Mouse (Mus musculus) forebrain, embryonic 12.5 days (tissue): ENCODE data around the gene Cnr2. TPM values are rescaled to one million over a fixed set of nuclear protein-coding genes. Genes with fewer than 3 reads are reported as not detected.
"Not testable (repeated sequence)": the region's sequence is repeated elsewhere in the genome, so short reads cannot be mapped to it uniquely, and the experiment has no call there.

Source experiments
- ATAC-seq: fragments of 200-750 bp; cut with Nextera tagmentation; 2 replicates; pipeline ENCODE4 v1.8.0; 2017; ENCODE audit warnings: moderate TSS enrichment; ENCODE audit not compliant: low FRiP score
- H3K27ac ChIP-seq: fragments of 300-500 bp; sonication (generic); 2 replicates; pipeline ENCODE4 v1.5.1; 2016; ENCODE audit warnings: mild to moderate bottlenecking
- H3K27me3 ChIP-seq: fragments of 300-500 bp; sonication (generic); 2 replicates; pipeline ENCODE4 v1.6.1; 2016; ENCODE audit warnings: mild to moderate bottlenecking
- H3K36me3 ChIP-seq: fragments of 300-500 bp; sonication (generic); replicated peaks from 2 replicates; pipeline ENCODE4 v1.6.1; 2016; ENCODE audit warnings: mild to moderate bottlenecking
- H3K4me1 ChIP-seq: fragments of 300-500 bp; sonication (generic); 2 replicates; pipeline ENCODE4 v1.6.1; 2016
- H3K4me2 ChIP-seq: fragments of 300-500 bp; sonication (generic); 2 replicates; pipeline ENCODE4 v1.6.1; 2016; ENCODE audit warnings: mild to moderate bottlenecking, moderate library complexity
- H3K4me3 ChIP-seq: fragments of 300-500 bp; sonication (generic); replicated peaks from 2 replicates; pipeline ENCODE4 v1.5.1; 2016; ENCODE audit warnings: mild to moderate bottlenecking
- H3K9ac ChIP-seq: fragments of 300-500 bp; sonication (generic); 2 replicates; pipeline ENCODE4 v1.6.1; 2016; ENCODE audit warnings: mild to moderate bottlenecking
- H3K9me3 ChIP-seq: fragments of 300-500 bp; sonication (generic); 2 replicates; pipeline ENCODE4 v1.6.1; 2016
- WGBS: fragments of 180-500 bp; shearing (Covaris S2); methylation state at CpG from one replicate; pipeline ENCODE4 v1.1.7; 2016; 5-methylcytosine and 5-hydroxymethylcytosine counted together
- polyA plus RNA-seq: library from polyadenylated mRNA; unstranded; fragments of >200 nt; fragmentation: Nextera tagmentation; extraction: Ambion mirVana; gene quantifications from 2 replicates; pipeline ENCODE4 v1.2.1, GENCODE M21; 2016

Cnr2 gene
- polyA plus RNA-seq, 1 experiment from 2014 or later = 0.32 TPM

- Histone ChIP-seq H3K4me3 (no peak overlapping the region), H3K9ac (no peak overlapping the region), H3K9me3 (no peaks in the 10 kb centered on the region), H3K36me3 (peaks cover 33% of the 10 kb centered on the region), H3K4me1 (no peaks in the 10 kb centered on the region), H3K4me2 (no peak overlapping the region), H3K27ac (no peak overlapping the region), H3K27me3 (no peaks in the 10 kb centered on the region)
- WGBS = 86% methylated on average over 5 of the region's 5 CpGs
- ATAC-seq = no peak
Observed at GRCm38 (mm10) chr4:135929405-135929804, 34.2 kb downstream of the Cnr2 start.

GRCm38 (mm10) chr4:135929828-135930227, 34.6 kb downstream of the Cnr2 start:
- ATAC-seq = no peak
- 94% methylated on average over 9 of the region's 9 CpGs for WGBS
- Histone ChIP-seq H3K9ac (no peak overlapping the region), H3K36me3 (peaks cover 31% of the 10 kb centered on the region), H3K27me3 (no peaks in the 10 kb centered on the region), H3K4me3 (no peak overlapping the region), H3K27ac (no peak overlapping the region), H3K9me3 (no peaks in the 10 kb centered on the region), H3K4me1 (no peaks in the 10 kb centered on the region), H3K4me2 (no peak overlapping the region)

GRCm38 (mm10) chr4:135930239-135930638, 35.0 kb downstream of the Cnr2 start:
- Histone ChIP-seq H3K9me3 (no peaks in the 10 kb centered on the region), H3K4me3 (no peak overlapping the region), H3K36me3 (peaks cover 31% of the 10 kb centered on the region), H3K4me2 (no peak overlapping the region), H3K27me3 (no peaks in the 10 kb centered on the region), H3K4me1 (peaks cover 4% of the 10 kb centered on the region), H3K9ac (no peak overlapping the region), H3K27ac (no peak overlapping the region)
- WGBS = 93% methylated on average over 8 of the region's 8 CpGs
- no peak for ATAC-seq

- no peak overlapping the region for H3K27ac ChIP-seq
- H3K27me3 ChIP-seq = no peaks in the 10 kb centered on the region
- H3K36me3 ChIP-seq = peaks cover 34% of the 10 kb centered on the region
- no peaks in the 10 kb centered on the region for H3K9me3 ChIP-seq
- H3K4me1 ChIP-seq = peaks cover 7% of the 10 kb centered on the region
- H3K4me2 ChIP-seq = no peak overlapping the region
- no peak overlapping the region for H3K4me3 ChIP-seq
- no peak for ATAC-seq
- WGBS = 68% methylated on average over 5 of the region's 5 CpGs
- H3K9ac ChIP-seq = no peak overlapping the region
Observed at GRCm38 (mm10) chr4:135931832-135932231, 36.6 kb downstream of the Cnr2 start.

- Histone ChIP-seq H3K27ac (no peak overlapping the region), H3K9ac (no peak overlapping the region; the same call in 1 of the 2 replicates), H3K4me1 (peaks cover 7% of the 10 kb centered on the region), H3K4me3 (no peak overlapping the region), H3K9me3 (no peaks in the 10 kb centered on the region), H3K36me3 (peaks cover 50% of the 10 kb centered on the region), H3K27me3 (no peaks in the 10 kb centered on the region), H3K4me2 (no peak overlapping the region)
- no peak for ATAC-seq
- 46% methylated on average over 12 of the region's 12 CpGs for WGBS
Observed at GRCm38 (mm10) chr4:135934708-135935500, 39.7 kb downstream of the Cnr2 start.

GRCm38 (mm10) chr4:135935502-135935901, 40.3 kb downstream of the Cnr2 start:
- WGBS = 67% methylated on average over 5 of the region's 5 CpGs
- Histone ChIP-seq H3K9ac (no peak overlapping the region; the same call in 1 of the 2 replicates), H3K4me2 (no peak overlapping the region), H3K4me1 (peaks cover 7% of the 10 kb centered on the region), H3K36me3 (peaks cover 50% of the 10 kb centered on the region), H3K27ac (no peak overlapping the region), H3K9me3 (no peaks in the 10 kb centered on the region), H3K27me3 (no peaks in the 10 kb centered on the region), H3K4me3 (no peak overlapping the region)
- no peak for ATAC-seq

GRCm38 (mm10) chr4:135938858-135939257, 43.7 kb downstream of the Cnr2 start:
- H3K27me3 ChIP-seq = no peaks in the 10 kb centered on the region
- peaks cover 7% of the 10 kb centered on the region for H3K4me1 ChIP-seq
- H3K9ac ChIP-seq = no peak overlapping the region
- no peak for ATAC-seq
- peaks cover 33% of the 10 kb centered on the region for H3K36me3 ChIP-seq
- H3K27ac ChIP-seq = no peak overlapping the region
- H3K4me3 ChIP-seq = no peak overlapping the region
- no peak overlapping the region for H3K4me2 ChIP-seq
- WGBS = 82% methylated on average over 7 of the region's 7 CpGs
- H3K9me3 ChIP-seq = no peaks in the 10 kb centered on the region

GRCm38 (mm10) chr4:135941026-135941425, 45.8 kb downstream of the Cnr2 start:
- not testable (repeated sequence) for H3K9me3 ChIP-seq, H3K4me2 ChIP-seq, H3K27me3 ChIP-seq, H3K4me3 ChIP-seq, H3K9ac ChIP-seq, H3K4me1 ChIP-seq, H3K27ac ChIP-seq, ATAC-seq
- 81% methylated on average over 8 of the region's 8 CpGs for WGBS
- H3K36me3 ChIP-seq = peaks cover 21% of the 10 kb centered on the region

- Histone ChIP-seq H3K4me1 (peaks cover 8% of the 10 kb centered on the region; the same call in 1 of the 2 replicates), H3K9ac (no peak overlapping the region), H3K36me3 (peaks cover 21% of the 10 kb centered on the region), H3K4me2 (no peak overlapping the region), H3K27me3 (no peaks in the 10 kb centered on the region), H3K4me3 (no peak overlapping the region), H3K9me3 (no peaks in the 10 kb centered on the region), H3K27ac (no peak overlapping the region)
- ATAC-seq = no peak
- WGBS = 89% methylated on average over 6 of the region's 6 CpGs
Observed at GRCm38 (mm10) chr4:135942193-135942592, 47.0 kb downstream of the Cnr2 start.

- Histone ChIP-seq H3K27me3 (no peaks in the 10 kb centered on the region), H3K4me1 (peaks cover 8% of the 10 kb centered on the region; the same call in 1 of the 2 replicates), H3K36me3 (peaks cover 16% of the 10 kb centered on the region), H3K9ac (no peak overlapping the region), H3K27ac (no peak overlapping the region), H3K4me2 (no peak overlapping the region), H3K9me3 (no peaks in the 10 kb centered on the region), H3K4me3 (no peak overlapping the region)
- WGBS = 63% methylated on average over 4 of the region's 4 CpGs
- ATAC-seq = no peak
Observed at GRCm38 (mm10) chr4:135943389-135943788, 48.2 kb downstream of the Cnr2 start.

- Histone ChIP-seq H3K4me2 (peak overlapping the region; percentile 89), H3K36me3 (peaks cover 5% of the 10 kb centered on the region; the same call in 1 of the 2 replicates), H3K9ac (peak overlapping the region; percentile 72), H3K27me3 (no peaks in the 10 kb centered on the region), H3K4me1 (peaks cover 8% of the 10 kb centered on the region; the same call in 1 of the 2 replicates), H3K9me3 (no peaks in the 10 kb centered on the region), H3K27ac (peak overlapping the region; percentile 21; the same call in 1 of the 2 replicates), H3K4me3 (peak overlapping the region; percentile 77)
- WGBS = 78% methylated on average over 10 of the region's 10 CpGs
- ATAC-seq = peak; percentile 16; the same call in 1 of the 2 replicates
Observed at GRCm38 (mm10) chr4:135945706-135946105, 50.5 kb downstream of the Cnr2 start.

GRCm38 (mm10) chr4:135946278-135946658, 51.1 kb downstream of the Cnr2 start, which contains the start of gene Hmgcl:
Hmgcl (plus strand) TSS chr4:135946448.
- Histone ChIP-seq H3K27ac (peak within 1 kb of the TSS; percentile 27), H3K9ac (peak within 1 kb of the TSS; percentile 72), H3K4me3 (peak within 1 kb of the TSS; percentile 77), H3K27me3 (no peaks in the 10 kb centered on the region), H3K4me2 (peak within 1 kb of the TSS; percentile 89), H3K36me3 (peaks cover 3% of the 10 kb centered on the region), H3K9me3 (no peaks in the 10 kb centered on the region), H3K4me1 (peaks cover 8% of the 10 kb centered on the region; the same call in 1 of the 2 replicates)
- 0% methylated on average over 23 of the region's 23 CpGs for WGBS
- ATAC-seq = peak; percentile 94
